ENCODE assay signal across 8 mouse cellular contexts in the genomic region with DNA sequence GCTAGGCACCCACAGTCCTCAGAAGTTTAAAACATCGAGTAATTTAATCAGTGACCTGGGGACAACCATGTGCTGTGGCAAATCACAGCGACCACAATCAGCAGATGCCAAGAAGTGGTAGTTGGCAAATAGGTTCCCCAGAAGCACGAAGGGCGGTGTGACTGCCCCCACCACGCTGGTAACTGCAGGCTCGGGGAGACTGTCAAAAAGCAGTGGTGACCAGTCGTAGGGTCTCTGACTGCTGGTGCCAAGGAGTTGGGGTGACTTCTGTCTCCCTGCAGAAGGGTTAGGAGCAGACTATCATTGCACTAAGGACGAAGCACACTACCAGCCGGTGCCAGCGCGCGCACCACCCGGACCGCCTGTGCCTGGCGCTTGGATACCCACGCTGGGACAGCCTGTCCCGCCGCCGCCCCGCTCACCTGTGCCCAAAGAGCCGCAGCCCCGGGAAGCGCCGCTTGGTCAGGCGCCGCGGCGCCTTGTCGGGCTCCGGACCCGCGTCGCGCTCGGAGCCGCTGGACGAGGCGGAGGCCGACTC. TPM values are rescaled to one million over a fixed set of nuclear protein-coding genes. Genes with fewer than 3 reads are reported as not detected.
A peak's percentile ranks its signal among the peaks of the same experiment; 100 is the strongest.
DNase-seq lines count a peak whose midpoint lies in the region; ATAC-seq and TF ChIP-seq lines count a peak whose summit lies in the region.

No protein-coding gene starts in this region.

- peak overlapping the region; percentile 78 for H3K27ac ChIP-seq in hindbrain, embryonic 15.5 days (replicated peaks)
- peak overlapping the region; percentile 91 for H3K27ac ChIP-seq in liver, postnatal 0 days (ENCODE audit: low read depth)

- TF ChIP-seq EP300 in liver, postnatal 0 days (IDR thresholded peaks at IDR 0.05; ENCODE audit: low read depth), result no peak

- no peak for ATAC-seq in erythroblast, adult 5-6 weeks (replicated peaks; ENCODE audit: low FRiP score, poor library complexity, severe bottlenecking)
- ATAC-seq in hindbrain, embryonic 15.5 days (ENCODE audit: low FRiP score, low read depth), result peak; percentile 33; the same call in 1 of the 2 replicates
- ATAC-seq in liver, postnatal 0 days, result peak; percentile 25

- DNase-seq in B cell, adult 2 months, result peak; percentile 44 to 46
- peak; percentile 46 to 54 for DNase-seq in cerebellum, postnatal 36 days
- peak; percentile 54 for DNase-seq in liver, postnatal 0 days
- peak; percentile 71 for DNase-seq in thymus, postnatal 4 days
- DNase-seq in layer of hippocampus, postnatal 25 days (ENCODE audit: extremely low spot score in 1 of 2, low spot score in 1 of 2), result no peak

- peaks cover 21% of the 10 kb centered on the region for H3K36me3 ChIP-seq in erythroblast, embryonic 14.5 days (ENCODE audit: control insufficient read depth)
- H3K36me3 ChIP-seq in hindbrain, embryonic 15.5 days, result no peaks in the 10 kb centered on the region
- no peaks in the 10 kb centered on the region; the same call in 1 of the 2 replicates for H3K36me3 ChIP-seq in liver, postnatal 0 days (replicated peaks; ENCODE audit: insufficient read depth, low read length)

- H3K4me1 ChIP-seq in erythroblast, embryonic 14.5 days (ENCODE audit: control insufficient read depth), result peaks cover 59% of the 10 kb centered on the region
- H3K4me1 ChIP-seq in hindbrain, embryonic 15.5 days (replicated peaks), result peaks cover 38% of the 10 kb centered on the region
- H3K4me1 ChIP-seq in liver, postnatal 0 days (ENCODE audit: insufficient read depth), result peaks cover 48% of the 10 kb centered on the region

- peaks cover 39% of the 10 kb centered on the region for H3K27me3 ChIP-seq in erythroblast, embryonic 14.5 days (ENCODE audit: control insufficient read depth)
- H3K27me3 ChIP-seq in hindbrain, embryonic 15.5 days, result no peaks in the 10 kb centered on the region; the same call in 1 of the 2 replicates
- no peaks in the 10 kb centered on the region; the same call in 1 of the 2 replicates for H3K27me3 ChIP-seq in liver, postnatal 0 days (ENCODE audit: insufficient read depth, low read length)

- no peaks in the 10 kb centered on the region for H3K9me3 ChIP-seq in erythroblast, embryonic 14.5 days (ENCODE audit: control insufficient read depth, low read length)
- H3K9me3 ChIP-seq in hindbrain, embryonic 15.5 days, result no peaks in the 10 kb centered on the region
- H3K9me3 ChIP-seq in liver, postnatal 0 days (ENCODE audit: low read length), result no peaks in the 10 kb centered on the region

- H3K9ac ChIP-seq in hindbrain, embryonic 15.5 days, result peak overlapping the region; percentile 85
- peak overlapping the region; percentile 83 for H3K9ac ChIP-seq in liver, postnatal 0 days (replicated peaks)

- peak overlapping the region; percentile 61 for H3K4me2 ChIP-seq in hindbrain, embryonic 15.5 days
- peak overlapping the region; percentile 94 for H3K4me2 ChIP-seq in liver, postnatal 0 days (ENCODE audit: low read depth, low read length)

- TF ChIP-seq CTCF in liver, postnatal 0 days (IDR thresholded peaks at IDR 0.05; ENCODE audit: low read depth), result no peak

- peak overlapping the region; percentile 83 for H3K4me3 ChIP-seq in erythroblast, embryonic 14.5 days (replicated peaks)
- H3K4me3 ChIP-seq in hindbrain, embryonic 15.5 days, result peak overlapping the region; percentile 84
- peak overlapping the region; percentile 72 for H3K4me3 ChIP-seq in liver, postnatal 0 days (ENCODE audit: low read depth, low read length)

- WGBS in hindbrain, embryonic 15.5 days, result under 1% methylated on average over 39 of the region's 39 CpGs
- WGBS in liver, postnatal 0 days (ENCODE audit: insufficient replicate concordance), result under 1% methylated on average over 28 of the region's 39 CpGs

RNA-seq across cellular contexts. Expression of gene Dgkz, which starts 12.7 kb away (rescaled TPM):
- polyA plus RNA-seq in erythroblast, embryonic 14.5 days (2012), result 6.0 and 8.4 TPM in 2 replicates
- 35.9 and 75.1 TPM in 2 replicates for total RNA-seq in erythroblast, adult 5-6 weeks (2015; ENCODE audit: low replicate concordance)
- total RNA-seq in erythroblast, adult 5-6 weeks (2017; ENCODE audit: low replicate concordance), result 13.7 and 19.5 TPM in 2 replicates
- 32.4 and 40.9 TPM in 2 replicates for polyA plus RNA-seq in hindbrain, embryonic 15.5 days (2015; fragmentation: Nextera tagmentation; extraction: Ambion mirVana)
- 13.9 and 15.9 TPM in 2 replicates for polyA plus RNA-seq in liver, postnatal 0 days (2015; fragmentation: Nextera tagmentation; extraction: Ambion mirVana)
- total RNA-seq in layer of hippocampus, postnatal 25 days (2021), result 100 to 1,000 TPM; 479 to 537 TPM

RNA-seq across cellular contexts. Expression of gene Gm9821, which starts 17.4 kb away (rescaled TPM):
- polyA plus RNA-seq in erythroblast, embryonic 14.5 days (2012), result not detected in 2 replicates
- not detected in 2 replicates for total RNA-seq in erythroblast, adult 5-6 weeks (2015; ENCODE audit: low replicate concordance)
- total RNA-seq in erythroblast, adult 5-6 weeks (2017; ENCODE audit: low replicate concordance), result 0.28 TPM in 1 of 2 replicates, not detected in the other
- 0.30 and 0.32 TPM in 2 replicates for polyA plus RNA-seq in hindbrain, embryonic 15.5 days (2015; fragmentation: Nextera tagmentation; extraction: Ambion mirVana)
- 0.13 and 0.20 TPM in 2 replicates for polyA plus RNA-seq in liver, postnatal 0 days (2015; fragmentation: Nextera tagmentation; extraction: Ambion mirVana)
- total RNA-seq in layer of hippocampus, postnatal 25 days (2021), result not detected

RNA-seq across cellular contexts. Expression of gene Mdk, which starts 30.8 kb away (rescaled TPM):
- 1.1 and 1.8 TPM in 2 replicates for polyA plus RNA-seq in erythroblast, embryonic 14.5 days (2012)
- 1.9 TPM in 1 of 2 replicates, not detected in the other for total RNA-seq in erythroblast, adult 5-6 weeks (2015; ENCODE audit: low replicate concordance)
- total RNA-seq in erythroblast, adult 5-6 weeks (2017; ENCODE audit: low replicate concordance), result 0.77 TPM in 1 of 2 replicates, not detected in the other
- 187 and 224 TPM in 2 replicates for polyA plus RNA-seq in hindbrain, embryonic 15.5 days (2015; fragmentation: Nextera tagmentation; extraction: Ambion mirVana)
- polyA plus RNA-seq in liver, postnatal 0 days (2015; fragmentation: Nextera tagmentation; extraction: Ambion mirVana), result 5.0 and 6.8 TPM in 2 replicates
- total RNA-seq in layer of hippocampus, postnatal 25 days (2021), result 10 to 100 TPM; 25.5 to 33.2 TPM

RNA-seq across cellular contexts. Expression of gene Chrm4, which starts 35.9 kb away (rescaled TPM):
- 0.03 TPM in 1 of 2 replicates, not detected in the other for polyA plus RNA-seq in erythroblast, embryonic 14.5 days (2012)
- not detected in 2 replicates for total RNA-seq in erythroblast, adult 5-6 weeks (2015; ENCODE audit: low replicate concordance)
- not detected in 2 replicates for total RNA-seq in erythroblast, adult 5-6 weeks (2017; ENCODE audit: low replicate concordance)
- polyA plus RNA-seq in hindbrain, embryonic 15.5 days (2015; fragmentation: Nextera tagmentation; extraction: Ambion mirVana), result 0.87 and 1.2 TPM in 2 replicates
- polyA plus RNA-seq in liver, postnatal 0 days (2015; fragmentation: Nextera tagmentation; extraction: Ambion mirVana), result not detected in 2 replicates
- total RNA-seq in layer of hippocampus, postnatal 25 days (2021), result 10 to 100 TPM; 21.5 to 26.1 TPM

Comparison
In these comparisons a context has a peak if more than half of its experiments do, and no peak if none do; other contexts are left out.
1. DNase-seq: peak in B cell, adult 2 months (2 of 2), cerebellum, postnatal 36 days (2 of 2), liver, postnatal 0 days (single experiment) and thymus, postnatal 4 days (single experiment); none in layer of hippocampus, postnatal 25 days (0 of 2).
2. RNA of gene Mdk, which starts 30.8 kb away (polyA plus RNA-seq): 187 to 224 TPM in hindbrain, embryonic 15.5 days; 5.0 to 6.8 TPM in liver, postnatal 0 days and 1.1 to 1.8 TPM in erythroblast, embryonic 14.5 days; every median in the first group is over 10 times any median in the second.
3. Peak in every context shown above with its lines, with median percentiles within 50 percentile points of each other: H3K4me3 ChIP-seq.